Mouse (Mus musculus): ENCODE measurements around the gene Cavin4.

DNA sequence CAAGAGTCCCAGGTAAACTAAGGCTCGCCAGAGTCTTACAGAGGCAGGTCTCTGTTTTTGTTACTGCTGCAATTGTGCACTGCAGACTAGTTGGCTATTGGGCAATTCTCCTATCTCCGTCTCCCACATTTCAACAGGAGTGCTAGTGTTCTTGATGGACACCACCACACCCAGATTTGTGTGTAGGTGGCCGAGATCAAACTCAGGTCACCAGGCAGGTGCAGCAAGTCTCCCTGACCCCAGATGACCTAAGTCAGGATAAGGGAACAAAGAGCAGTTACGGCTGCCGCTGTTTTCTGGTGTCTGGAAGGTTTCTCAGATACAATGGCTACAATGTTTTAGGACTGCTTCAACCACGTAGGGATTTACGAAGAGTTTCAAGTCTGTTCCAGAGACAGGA is 16.9 kb downstream of the Cavin4 start:
- TF ChIP-seq CTCF (IDR thresholded peaks at IDR 0.05; ENCODE audit: low read depth, low read length) (no peak), POLR2A (IDR thresholded peaks at IDR 0.05; ENCODE audit: extremely low read depth, insufficient read depth, low read length) (no peak)
